ENCODE assay signal across 8 mouse cellular contexts in genomic region chr8:126596721-126597120, GRCm38 (mm10). TPM values are rescaled to one million over a fixed set of nuclear protein-coding genes. Genes with fewer than 3 reads are reported as not detected.
A peak's percentile ranks its signal among the peaks of the same experiment; 100 is the strongest.
DNase-seq lines count a peak whose midpoint lies in the region; ATAC-seq and TF ChIP-seq lines count a peak whose summit lies in the region.

No protein-coding gene starts in this region.

- H3K36me3 ChIP-seq in heart, adult 2 months (ENCODE audit: control insufficient read depth, insufficient read depth, low read length): no peaks in the 10 kb centered on the region
- H3K36me3 ChIP-seq in MEL (ENCODE audit: control insufficient read depth in 1 of 2, insufficient read depth in 2 of 2, low read length in 2 of 2) (peaks cover 0 to 30% of the 10 kb centered on the region in 2 experiments; a peak in 2 of 4 replicates), macrophage (ENCODE audit: inconsistent target) (no peaks in the 10 kb centered on the region)
- peaks cover 4% of the 10 kb centered on the region; the same call in 1 of the 2 replicates for H3K36me3 ChIP-seq in hindbrain, embryonic 10.5 days

- no peak for TF ChIP-seq POLR2A in heart, adult 2 months (IDR thresholded peaks at IDR 0.05; ENCODE audit: insufficient read depth, low read depth, low read length)
- TF ChIP-seq POLR2A in MEL (IDR thresholded peaks at IDR 0.05; ENCODE audit: control insufficient read depth in 1 of 2, insufficient read depth in 1 of 2, low read depth in 1 of 2, low read length in 2 of 2, poor library complexity in 1 of 2): no peak

- no peak for TF ChIP-seq RAD21 in MEL (IDR thresholded peaks at IDR 0.05; ENCODE audit: low read depth, low read length)

- 87% methylated on average over 5 of the region's 5 CpGs for WGBS in heart, adult 2 months
- 85% methylated on average over 5 of the region's 5 CpGs for WGBS in hindbrain, embryonic 10.5 days
- 97% methylated on average over 5 of the region's 5 CpGs for WGBS in macrophage (ENCODE audit: missing documents)

- DNase-seq in heart, adult 2 months: no peak
- DNase-seq in heart, postnatal 4 days: no peak
- DNase-seq in MEL (ENCODE audit: low read depth, low spot score): no peak
- no peak for DNase-seq in hindbrain, embryonic 10.5 days (ENCODE audit: low spot score)
- DNase-seq in layer of hippocampus, adult 18-20 months (ENCODE audit: low spot score in 2 of 2): no peak
- DNase-seq in embryo, embryonic 9.5 days (ENCODE audit: extremely low spot score): no peak

- intact Hi-C loops in heart, adult 2 months (cut with DNase I): loop anchor here (1.0 kb wide), 1 partner anchor 70 kb away; no protein-coding TSS in a partner anchor

- H3K9me3 ChIP-seq in MEL (replicated peaks; ENCODE audit: insufficient read depth, low read length): no peaks in the 10 kb centered on the region
- no peaks in the 10 kb centered on the region for H3K9me3 ChIP-seq in hindbrain, embryonic 10.5 days

- peaks cover 16% of the 10 kb centered on the region for H3K4me1 ChIP-seq in heart, adult 2 months (ENCODE audit: control insufficient read depth, insufficient read depth, low read length)
- H3K4me1 ChIP-seq in MEL (ENCODE audit: control insufficient read depth in 1 of 2, insufficient read depth in 2 of 2, low read length in 2 of 2): peaks cover 16 to 32% of the 10 kb centered on the region in 2 experiments
- peaks cover 62% of the 10 kb centered on the region for H3K4me1 ChIP-seq in hindbrain, embryonic 10.5 days (replicated peaks)

- no peak overlapping the region for H3K9ac ChIP-seq in heart, adult 2 months (ENCODE audit: low read depth, low read length)
- H3K9ac ChIP-seq in MEL (ENCODE audit: control insufficient read depth, low read depth, low read length, poor library complexity, severe bottlenecking): peak overlapping the region; percentile 71

- H3K27me3 ChIP-seq in heart, adult 2 months (ENCODE audit: control insufficient read depth, insufficient read depth, low read length): no peaks in the 10 kb centered on the region
- no peaks in the 10 kb centered on the region for H3K27me3 ChIP-seq in MEL (ENCODE audit: control insufficient read depth in 1 of 2, insufficient read depth in 2 of 2, low read length in 2 of 2)
- no peaks in the 10 kb centered on the region for H3K27me3 ChIP-seq in hindbrain, embryonic 10.5 days (ENCODE audit: insufficient read depth, poor library complexity, severe bottlenecking)

- peak overlapping the region; percentile 99 for H3K27ac ChIP-seq in heart, adult 2 months
- peak overlapping the region; percentile 98 for H3K27ac ChIP-seq in MEL (ENCODE audit: control insufficient read depth, low read depth, low read length)
- H3K27ac ChIP-seq in hindbrain, embryonic 10.5 days: peak overlapping the region; percentile 99
- H3K27ac ChIP-seq in macrophage: peak overlapping the region; percentile 99

- no peak for TF ChIP-seq EP300 in heart, adult 2 months (IDR thresholded peaks at IDR 0.05; ENCODE audit: insufficient read depth, low read depth, low read length)
- no peak; a peak in 1 of 4 replicates for TF ChIP-seq EP300 in MEL (IDR thresholded peaks at IDR 0.05; ENCODE audit: low read depth in 1 of 2, low read length in 2 of 2)

- ATAC-seq in megakaryocyte-erythroid progenitor cell, adult 5-6 weeks (replicated peaks; ENCODE audit: low FRiP score, low TSS enrichment, poor library complexity, severe bottlenecking): no peak

- H3K4me3 ChIP-seq in heart, adult 2 months: no peak overlapping the region
- H3K4me3 ChIP-seq in MEL (ENCODE audit: control insufficient read depth in 1 of 2, insufficient read depth in 1 of 2, low read depth in 2 of 2, low read length in 2 of 2) (peak overlapping the region in 1 of 2 experiments; percentile 30; a peak in 3 of 4 replicates), macrophage (ENCODE audit: inconsistent target) (no peak overlapping the region)
- no peak overlapping the region for H3K4me3 ChIP-seq in hindbrain, embryonic 10.5 days

- TF ChIP-seq CTCF in heart, adult 2 months (IDR thresholded peaks at IDR 0.05): no peak
- no peak for TF ChIP-seq CTCF in MEL (IDR thresholded peaks at IDR 0.05 in 2 of 3, conservative IDR thresholded peaks at IDR 0.05 in 1 of 3; ENCODE audit: control insufficient read depth in 1 of 3, insufficient read depth in 1 of 3, low read depth in 2 of 3, low read length in 3 of 3, poor library complexity in 1 of 3, severe bottlenecking in 1 of 3)

- H3K79me2 ChIP-seq in heart, adult 2 months (replicated peaks; ENCODE audit: control insufficient read depth, insufficient read depth, low read length): peaks cover 10% of the 10 kb centered on the region
- H3K79me2 ChIP-seq in MEL (ENCODE audit: control insufficient read depth, insufficient read depth, low read length, poor library complexity) (peaks cover 33% of the 10 kb centered on the region), macrophage (ENCODE audit: inconsistent target) (peaks cover 7% of the 10 kb centered on the region)

TF ChIP-seq in MEL, 35 proteins besides CTCF, POLR2A, EP300 and RAD21:
- no peak for TF ChIP-seq POLR2AphosphoS2 (IDR thresholded peaks at IDR 0.05; ENCODE audit: low read length)
- no peak for TF ChIP-seq HCFC1 (IDR thresholded peaks at IDR 0.05; ENCODE audit: low read depth, low read length)
- TF ChIP-seq RCOR1 (IDR thresholded peaks at IDR 0.05; ENCODE audit: low read depth, low read length): peak; percentile 2; the same call in 1 of the 2 replicates

RNA-seq across cellular contexts. Expression of gene Irf2bp2, which starts 2.9 kb away (rescaled TPM):
- 100 to 1,000 TPM in 1 of 2 experiments, 10 to 100 TPM in 1; 56.3 to 132 TPM for total RNA-seq in heart, adult 2 months (2021)
- polyA plus RNA-seq in heart, adult 2 months (2012; rRNA removed): 33.8 and 37.3 TPM in 2 replicates
- 10 to 100 TPM; 98.2 to 100.0 TPM for total RNA-seq in heart, postnatal 4 days (2021)
- 30.4 and 37.2 TPM in 2 replicates for total RNA-seq in MEL (2012; rRNA removed)
- polyA plus RNA-seq in MEL (2012; ENCODE audit: insufficient read depth in 1 of 2, insufficient read length in 2 of 2, low read depth in 1 of 2, low replicate concordance in 2 of 2, missing spikeins in 1 of 2): 10 to 100 TPM in 1 of 2 experiments, not detected in 1; 17.1 TPM
- 3.3 and 4.3 TPM in 2 replicates for polyA plus RNA-seq in hindbrain, embryonic 10.5 days (2016; fragmentation: Nextera tagmentation; extraction: Ambion mirVana)
- 100 to 1,000 TPM in 19 of 26 experiments, 10 to 100 TPM in 6, 1 to 10 TPM in 1; 2.6 to 175 (median 132) TPM for total RNA-seq in macrophage (2018; cell fraction: chromatin; rRNA removed)
- total RNA-seq in macrophage (2018; cell fraction: cytosol; rRNA removed): 100 to 1,000 TPM in 12 of 26 experiments, 10 to 100 TPM in 14; 12.4 to 139 (median 98.3) TPM
- total RNA-seq in macrophage (2018; cell fraction: nucleus; rRNA removed): 100 to 1,000 TPM in 23 of 26 experiments, 10 to 100 TPM in 3; 17.9 to 251 (median 174) TPM
- polyA plus RNA-seq in macrophage (2018): 39.1 to 68.1 TPM (median 42.7 TPM) in 3 replicates
- total RNA-seq in layer of hippocampus, adult 18-20 months (2021): 10 to 100 TPM; 62.6 to 73.0 TPM
- total RNA-seq in megakaryocyte-erythroid progenitor cell, adult 5-6 weeks (2014; fragmentation: Nextera tagmentation): 45.8 and 54.3 TPM in 2 replicates
- 44.1 and 56.8 TPM in 2 replicates for total RNA-seq in megakaryocyte-erythroid progenitor cell, adult 5-6 weeks (2017)
